Mouse (Mus musculus): ENCODE results near the gene Eif2s3x. TPM values are rescaled to one million over a fixed set of nuclear protein-coding genes. Genes with fewer than 3 reads are reported as not detected.

Gene Eif2s3x
- polyA plus RNA-seq, 1 experiment = 285 TPM

DNA sequence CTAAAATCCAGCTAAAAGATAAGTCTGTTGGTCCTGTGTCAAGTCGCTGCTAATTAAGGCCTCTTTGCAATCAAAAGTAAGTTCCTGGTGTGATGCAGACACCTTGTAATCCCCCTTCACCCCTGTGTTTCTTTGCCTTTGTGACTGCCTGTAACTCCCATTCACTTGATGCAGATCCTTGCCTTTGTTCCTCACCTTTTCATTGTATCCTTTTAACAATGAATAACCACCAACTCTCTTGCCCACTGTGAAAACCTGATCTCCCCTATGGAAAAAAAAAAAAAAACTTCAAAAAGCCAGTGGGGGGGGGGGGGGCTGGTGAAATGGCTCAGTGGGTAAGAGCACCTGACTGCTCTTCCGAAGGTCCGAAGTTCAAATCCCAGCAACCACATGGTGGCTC, 28.8 kb downstream of the Eif2s3x start:
- Histone ChIP-seq H3K27ac (ENCODE audit: insufficient read depth, low read length) (no peak overlapping the region), H3K27me3 (ENCODE audit: control insufficient read depth, insufficient read depth, low read length, poor library complexity, severe bottlenecking) (no peaks in the 10 kb centered on the region), H3K9me3 (replicated peaks; ENCODE audit: control insufficient read depth, insufficient read depth, low read length, poor library complexity, severe bottlenecking) (no peaks in the 10 kb centered on the region), H3K9ac (ENCODE audit: low read depth, poor library complexity, severe bottlenecking) (no peak overlapping the region), H3K4me3 (ENCODE audit: low read depth, low read length) (no peak overlapping the region), H3K36me3 (ENCODE audit: control insufficient read depth, insufficient read depth, low read length, poor library complexity, severe bottlenecking) (no peaks in the 10 kb centered on the region), H3K4me1 (ENCODE audit: control insufficient read depth, insufficient read depth, low read length) (no peaks in the 10 kb centered on the region)
- TF ChIP-seq CTCF (IDR thresholded peaks at IDR 0.05; ENCODE audit: low read depth, low read length) = no peak
- no peak for TF ChIP-seq EP300 (IDR thresholded peaks at IDR 0.05; ENCODE audit: insufficient read depth, low read depth, low read length)
- TF ChIP-seq POLR2A (IDR thresholded peaks at IDR 0.05; ENCODE audit: insufficient read depth, low read length) = no peak

DNA sequence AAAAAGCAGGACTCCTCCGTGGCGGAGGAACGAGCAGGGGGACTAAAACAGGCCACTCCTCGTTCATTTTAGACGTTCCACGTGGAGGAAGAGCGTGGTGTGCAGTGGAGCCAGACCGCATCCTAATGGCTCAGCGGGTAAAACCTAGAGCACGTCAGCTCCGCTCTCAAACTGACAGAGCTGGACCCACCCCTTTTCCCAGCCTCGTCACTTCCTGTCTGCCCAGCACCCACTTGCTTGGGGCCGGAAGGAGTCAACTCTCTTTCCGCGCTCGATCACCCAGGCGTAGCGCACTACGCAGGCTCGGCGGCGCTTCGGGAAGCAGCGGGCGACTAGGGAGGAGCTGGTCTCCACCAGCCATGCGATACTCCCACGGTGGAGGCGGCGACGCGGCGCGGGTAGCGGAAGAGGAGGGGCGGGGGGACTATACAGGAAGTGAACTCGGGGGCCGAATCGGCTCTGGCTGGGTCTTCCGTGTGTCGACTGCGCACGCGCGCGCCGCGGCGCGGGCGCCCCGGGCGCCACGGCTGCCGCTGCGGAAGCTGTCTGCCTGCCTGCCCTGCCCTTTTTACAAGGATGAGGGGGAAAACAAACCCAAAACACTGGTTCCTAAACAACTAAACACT, 34.8 kb downstream of the Eif2s3x start:
- Histone ChIP-seq H3K4me1 (ENCODE audit: control insufficient read depth, insufficient read depth, low read length) (no peaks in the 10 kb centered on the region), H3K9ac (ENCODE audit: low read depth, poor library complexity, severe bottlenecking) (peak overlapping the region; percentile 86), H3K4me3 (ENCODE audit: low read depth, low read length) (peak overlapping the region; percentile 100), H3K36me3 (ENCODE audit: control insufficient read depth, insufficient read depth, low read length, poor library complexity, severe bottlenecking) (no peaks in the 10 kb centered on the region), H3K9me3 (replicated peaks; ENCODE audit: control insufficient read depth, insufficient read depth, low read length, poor library complexity, severe bottlenecking) (no peaks in the 10 kb centered on the region), H3K27me3 (ENCODE audit: control insufficient read depth, insufficient read depth, low read length, poor library complexity, severe bottlenecking) (no peaks in the 10 kb centered on the region), H3K27ac (ENCODE audit: insufficient read depth, low read length) (peak overlapping the region; percentile 99)
- TF ChIP-seq POLR2A (IDR thresholded peaks at IDR 0.05; ENCODE audit: insufficient read depth, low read length) = peak; percentile 90
- TF ChIP-seq EP300 (IDR thresholded peaks at IDR 0.05; ENCODE audit: insufficient read depth, low read depth, low read length) = no peak
- no peak for TF ChIP-seq CTCF (IDR thresholded peaks at IDR 0.05; ENCODE audit: low read depth, low read length)

DNA sequence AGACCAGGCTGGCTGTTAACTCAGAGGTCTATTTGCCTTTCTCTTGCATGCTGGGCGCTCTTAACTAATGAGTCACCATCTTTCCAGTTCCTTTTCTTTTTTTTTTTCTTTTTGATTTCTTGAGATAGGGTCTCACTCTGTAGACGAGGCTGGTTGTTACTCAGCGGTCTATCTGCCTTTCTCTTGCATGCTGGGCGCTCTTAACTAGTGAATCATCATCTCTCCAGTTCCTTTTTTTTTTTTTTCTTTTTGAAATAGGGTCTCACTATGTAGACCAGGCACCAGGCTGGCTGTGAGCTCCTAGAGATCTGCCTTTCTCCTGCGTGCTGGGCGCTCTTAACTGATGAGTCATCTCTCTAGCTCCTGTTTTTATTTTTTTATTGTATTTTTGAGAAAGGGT, 43.3 kb downstream of the Eif2s3x start:
- Histone ChIP-seq H3K36me3 (ENCODE audit: control insufficient read depth, insufficient read depth, low read length, poor library complexity, severe bottlenecking) (no peaks in the 10 kb centered on the region), H3K9me3 (replicated peaks; ENCODE audit: control insufficient read depth, insufficient read depth, low read length, poor library complexity, severe bottlenecking) (no peaks in the 10 kb centered on the region), H3K27ac (ENCODE audit: insufficient read depth, low read length) (no peak overlapping the region), H3K27me3 (ENCODE audit: control insufficient read depth, insufficient read depth, low read length, poor library complexity, severe bottlenecking) (no peaks in the 10 kb centered on the region), H3K9ac (ENCODE audit: low read depth, poor library complexity, severe bottlenecking) (no peak overlapping the region), H3K4me3 (ENCODE audit: low read depth, low read length) (no peak overlapping the region), H3K4me1 (ENCODE audit: control insufficient read depth, insufficient read depth, low read length) (no peaks in the 10 kb centered on the region)
- TF ChIP-seq CTCF (IDR thresholded peaks at IDR 0.05; ENCODE audit: low read depth, low read length) (no peak), POLR2A (IDR thresholded peaks at IDR 0.05; ENCODE audit: insufficient read depth, low read length) (no peak), EP300 (IDR thresholded peaks at IDR 0.05; ENCODE audit: insufficient read depth, low read depth, low read length) (no peak)

DNA sequence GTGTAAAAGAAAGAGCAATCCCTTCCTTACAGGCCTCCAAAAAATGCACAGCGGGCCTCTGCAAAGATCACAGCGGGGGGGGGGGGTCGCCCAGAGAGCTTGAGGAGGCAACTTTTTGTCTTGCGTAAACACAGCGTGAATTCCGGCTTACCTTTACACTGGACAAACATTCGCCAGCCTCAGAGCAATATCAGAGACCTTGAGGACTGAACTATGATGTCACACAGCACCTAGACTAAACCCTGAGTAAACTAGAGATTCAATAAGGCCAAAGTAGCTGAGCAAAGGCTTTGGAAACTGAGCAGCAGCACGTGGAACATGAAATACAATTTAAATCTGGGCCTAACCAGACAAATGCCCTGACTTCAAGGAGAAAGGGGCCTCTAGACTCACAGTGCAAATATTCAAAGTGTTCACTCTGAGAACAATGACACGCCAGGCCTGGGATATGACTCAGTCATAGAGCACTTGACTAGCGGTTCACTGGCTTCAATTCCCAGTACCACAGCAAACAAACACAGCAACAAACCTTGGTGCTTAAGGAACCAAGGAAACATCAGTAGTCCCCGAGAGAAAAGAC, 60.3 kb downstream of the Eif2s3x start:
- H3K4me1 ChIP-seq (ENCODE audit: control insufficient read depth, insufficient read depth, low read length) = no peaks in the 10 kb centered on the region
- H3K4me3 ChIP-seq (ENCODE audit: low read depth, low read length) = no peak overlapping the region
- H3K27ac ChIP-seq (ENCODE audit: insufficient read depth, low read length) = no peak overlapping the region
- H3K27me3 ChIP-seq (ENCODE audit: control insufficient read depth, insufficient read depth, low read length, poor library complexity, severe bottlenecking) = no peaks in the 10 kb centered on the region
- TF ChIP-seq EP300 (IDR thresholded peaks at IDR 0.05; ENCODE audit: insufficient read depth, low read depth, low read length) = no peak
- no peak for TF ChIP-seq POLR2A (IDR thresholded peaks at IDR 0.05; ENCODE audit: insufficient read depth, low read length)
- no peak for TF ChIP-seq CTCF (IDR thresholded peaks at IDR 0.05; ENCODE audit: low read depth, low read length)
- 0 out of 2 replicates have a peak overlapping the region, but pooled peaks have one; percentile 35 for H3K9ac ChIP-seq (ENCODE audit: low read depth, poor library complexity, severe bottlenecking)
- H3K36me3 ChIP-seq (ENCODE audit: control insufficient read depth, insufficient read depth, low read length, poor library complexity, severe bottlenecking) = no peaks in the 10 kb centered on the region
- no peaks in the 10 kb centered on the region for H3K9me3 ChIP-seq (replicated peaks; ENCODE audit: control insufficient read depth, insufficient read depth, low read length, poor library complexity, severe bottlenecking)

DNA sequence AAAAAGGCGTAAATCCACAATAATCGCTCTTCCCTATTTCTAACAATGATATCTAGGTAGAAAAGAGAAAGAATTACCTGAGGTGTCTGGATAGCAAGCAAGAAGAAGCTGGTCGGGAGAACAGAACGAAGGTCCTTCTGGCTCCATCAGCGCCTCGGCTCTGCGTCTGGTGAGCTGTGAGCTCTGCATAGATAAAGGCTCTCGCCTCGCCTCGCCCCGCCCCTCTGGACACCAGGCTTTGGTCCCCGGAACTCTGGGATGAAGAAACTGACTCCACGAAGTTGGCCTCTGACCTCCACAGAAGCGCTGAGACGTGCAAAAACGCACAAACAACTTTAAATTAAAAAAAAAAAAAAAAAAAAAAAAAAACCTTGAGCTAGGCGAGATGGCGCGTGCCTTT, 62.2 kb downstream of the Eif2s3x start:
- Histone ChIP-seq H3K27ac (ENCODE audit: insufficient read depth, low read length) (no peak overlapping the region), H3K36me3 (ENCODE audit: control insufficient read depth, insufficient read depth, low read length, poor library complexity, severe bottlenecking) (no peaks in the 10 kb centered on the region), H3K9me3 (replicated peaks; ENCODE audit: control insufficient read depth, insufficient read depth, low read length, poor library complexity, severe bottlenecking) (no peaks in the 10 kb centered on the region), H3K27me3 (ENCODE audit: control insufficient read depth, insufficient read depth, low read length, poor library complexity, severe bottlenecking) (no peaks in the 10 kb centered on the region), H3K9ac (ENCODE audit: low read depth, poor library complexity, severe bottlenecking) (0 out of 2 replicates have a peak overlapping the region, but pooled peaks have one; percentile 21), H3K4me3 (ENCODE audit: low read depth, low read length) (no peak overlapping the region), H3K4me1 (ENCODE audit: control insufficient read depth, insufficient read depth, low read length) (no peaks in the 10 kb centered on the region)
- TF ChIP-seq EP300 (IDR thresholded peaks at IDR 0.05; ENCODE audit: insufficient read depth, low read depth, low read length) = no peak
- peak; percentile 28 for TF ChIP-seq POLR2A (IDR thresholded peaks at IDR 0.05; ENCODE audit: insufficient read depth, low read length)

DNA sequence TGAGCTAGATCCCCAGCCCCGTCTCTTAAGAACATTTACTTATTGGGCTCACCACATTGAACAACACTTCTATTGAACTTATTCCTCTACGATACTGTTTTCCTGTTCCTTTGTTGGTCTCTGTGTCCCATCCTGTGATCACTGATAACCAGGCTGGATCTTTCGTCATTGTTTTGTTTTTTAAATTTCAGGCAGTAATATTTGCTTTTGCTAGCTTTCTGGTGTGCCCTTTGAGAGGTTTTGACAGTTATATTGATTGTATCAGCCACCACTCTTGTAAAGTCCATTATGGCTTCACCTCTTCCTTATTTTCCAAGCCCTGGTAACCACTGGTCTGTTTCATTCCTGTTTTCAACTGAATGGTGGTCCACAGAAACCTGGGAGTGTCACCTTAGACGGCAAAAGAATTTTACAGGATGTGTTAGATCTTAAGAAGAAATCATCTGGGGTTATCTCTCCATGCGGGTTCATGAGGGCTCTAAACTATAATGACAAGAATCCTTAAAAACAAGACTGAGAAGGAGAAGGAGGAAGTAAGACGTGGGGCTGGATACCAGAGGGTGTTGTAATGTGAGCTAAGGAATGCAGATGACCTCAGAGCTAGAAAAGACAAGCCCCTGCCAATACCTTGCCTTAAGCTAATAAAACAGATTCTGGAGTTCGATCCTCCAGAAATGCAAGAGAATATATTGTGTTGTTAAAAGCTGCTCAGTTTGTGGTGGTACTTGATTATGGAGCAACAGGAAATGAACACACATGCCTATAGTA, 70.5 kb downstream of the Eif2s3x start:
- Histone ChIP-seq H3K27ac (ENCODE audit: insufficient read depth, low read length) (no peak overlapping the region), H3K4me3 (ENCODE audit: low read depth, low read length) (no peak overlapping the region), H3K36me3 (ENCODE audit: control insufficient read depth, insufficient read depth, low read length, poor library complexity, severe bottlenecking) (no peaks in the 10 kb centered on the region), H3K27me3 (ENCODE audit: control insufficient read depth, insufficient read depth, low read length, poor library complexity, severe bottlenecking) (no peaks in the 10 kb centered on the region), H3K4me1 (ENCODE audit: control insufficient read depth, insufficient read depth, low read length) (no peaks in the 10 kb centered on the region), H3K9me3 (replicated peaks; ENCODE audit: control insufficient read depth, insufficient read depth, low read length, poor library complexity, severe bottlenecking) (no peaks in the 10 kb centered on the region), H3K9ac (ENCODE audit: low read depth, poor library complexity, severe bottlenecking) (no peak overlapping the region)
- TF ChIP-seq CTCF (IDR thresholded peaks at IDR 0.05; ENCODE audit: low read depth, low read length) (no peak), EP300 (IDR thresholded peaks at IDR 0.05; ENCODE audit: insufficient read depth, low read depth, low read length) (no peak), POLR2A (IDR thresholded peaks at IDR 0.05; ENCODE audit: insufficient read depth, low read length) (no peak)

Measured in ES-Bruce4 (cell line).